Mouse (Mus musculus) embryonic stem cell, embryonic (primary cell): ENCODE data around the gene Atrip.

Experiments used
- CTCF ChIA-PET, 4 experiments: fragments of 300-600 bp in 2 of 4; fragments of 350-600 bp in 2 of 4; sonication (Branson Sonifier 250); formaldehyde crosslinking; loops; one replicate each; lab custom pipeline; 2022; ENCODE audit warnings: inconsistent platforms in 2 of 4; lab: Charles Lee
- POLR2A ChIA-PET, 4 experiments: fragments of 300-600 bp in 2 of 4; fragments of 350-600 bp in 2 of 4; sonication (Branson Sonifier 250); formaldehyde crosslinking; loops; one replicate each; lab custom pipeline; 2022; ENCODE audit warnings: antibody characterized with exemption in 4 of 4, inconsistent platforms in 1 of 4; lab: Charles Lee

Gene Atrip

DNA sequence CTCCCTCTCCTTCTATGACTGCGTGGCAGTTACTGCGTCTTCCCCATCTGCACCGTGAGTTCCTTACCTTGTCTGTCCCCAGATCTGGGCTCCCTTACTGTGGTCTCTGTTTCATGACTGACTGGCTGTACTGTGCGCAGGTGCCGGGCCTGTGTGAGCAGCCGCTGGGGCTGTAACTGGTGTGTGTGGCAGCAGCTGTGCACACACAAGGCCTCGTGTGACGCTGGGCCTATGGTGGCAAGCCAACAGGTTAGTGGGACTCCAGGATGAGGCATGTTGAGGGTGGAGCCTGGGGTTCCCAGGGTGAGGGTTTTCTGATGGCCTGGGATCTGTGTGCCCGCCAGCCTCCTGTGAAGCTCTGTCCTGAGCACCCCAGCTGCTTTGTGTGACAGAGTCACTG lies 30.2 kb upstream of the Atrip start:
- ChIA-PET CTCF (no interaction called here), POLR2A (interaction anchor here in 1 of 4 experiments (1.0 kb wide), 1 partner anchor 11 kb away, joined by 3 read pairs; no protein-coding TSS in a partner anchor)

DNA sequence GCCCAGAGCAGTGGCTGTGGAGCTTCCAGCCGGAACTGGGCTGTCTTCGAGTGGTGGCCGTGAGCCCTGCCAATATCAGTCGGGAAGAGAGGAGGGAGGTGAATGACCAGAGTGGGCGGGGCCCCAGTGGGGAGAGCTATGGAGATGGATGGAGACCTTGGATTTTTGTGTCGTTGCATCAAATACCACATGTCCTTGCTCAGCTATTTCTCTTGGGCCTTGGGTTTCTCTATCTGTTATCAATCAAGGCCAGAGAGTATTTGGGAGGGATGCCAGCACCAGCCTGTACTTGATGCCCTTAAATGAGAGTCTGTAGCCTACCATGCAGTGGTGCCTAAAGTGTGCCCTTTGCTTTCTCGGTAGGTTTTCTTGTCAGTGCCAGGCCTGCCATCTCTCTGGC lies 29.3 kb upstream of the Atrip start:
- CTCF ChIA-PET = interaction anchor here in 1 of 4 experiments (0.6 kb wide), 1 partner anchor 372 kb away, joined by 3 read pairs; no protein-coding TSS in a partner anchor

DNA sequence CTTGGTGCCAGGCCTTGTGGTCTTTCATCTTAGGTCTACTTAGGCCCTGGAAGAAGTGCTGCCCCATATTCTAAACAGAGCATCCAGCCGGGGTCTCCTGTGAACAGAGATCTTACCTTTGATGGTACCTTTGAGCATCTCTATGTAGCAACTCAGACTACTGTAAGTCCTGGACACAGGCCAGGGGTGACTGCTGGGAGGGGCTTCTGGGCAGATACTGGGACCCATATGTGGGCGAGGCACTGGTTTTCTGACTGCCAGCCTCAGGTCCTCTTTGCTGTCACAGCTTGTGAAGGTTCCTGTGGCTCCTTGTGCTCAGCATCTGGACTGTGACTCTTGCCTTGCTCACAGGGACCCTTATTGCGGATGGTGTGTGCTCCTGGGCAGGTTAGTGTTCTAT lies 28.6 kb upstream of the Atrip start:
- POLR2A ChIA-PET = interaction anchor here in 2 of 4 experiments (1.1 to 2.6 kb wide), 2 partner anchors 11 to 29 kb away, joined by 3 to 7 read pairs; partner anchors contain the start of gene Atrip (in 1 of the 2)
- CTCF ChIA-PET = no interaction called here

More for the DNA sequence above, 29.3 kb upstream of the Atrip start:
- POLR2A ChIA-PET = interaction anchor here in 1 of 4 experiments (1.0 kb wide), 1 partner anchor 11 kb away, joined by 3 read pairs; no protein-coding TSS in a partner anchor

DNA sequence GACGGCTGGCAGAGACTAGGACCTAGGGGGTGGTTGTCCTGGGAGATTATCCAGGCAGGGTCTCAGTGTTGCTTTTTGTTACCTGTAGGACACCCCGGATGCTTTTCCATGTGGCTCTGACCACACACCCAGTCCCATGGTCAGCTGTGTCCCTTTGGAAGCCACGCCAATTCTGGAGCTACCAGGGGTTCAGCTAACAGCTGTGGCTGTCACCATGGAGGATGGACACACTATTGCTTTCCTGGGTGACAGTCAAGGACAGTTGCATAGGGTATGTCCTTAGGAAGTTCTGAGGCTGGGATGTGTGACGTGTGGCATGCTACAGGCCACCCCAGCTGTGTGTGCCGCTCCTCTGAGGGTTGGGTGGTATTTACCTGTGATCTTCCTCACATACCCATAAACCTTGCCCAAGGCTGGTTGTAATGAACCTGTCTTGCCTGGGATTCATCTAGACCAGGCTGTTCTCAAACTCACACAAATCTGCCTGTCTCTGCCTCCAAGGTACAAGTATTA lies 28.1 kb upstream of the Atrip start:
- CTCF ChIA-PET = no interaction called here
- POLR2A ChIA-PET = interaction anchor here in 2 of 4 experiments (1.1 to 2.6 kb wide), 2 partner anchors 10 to 28 kb away, joined by 3 to 7 read pairs; partner anchors contain the start of gene Atrip (in 1 of the 2)

DNA sequence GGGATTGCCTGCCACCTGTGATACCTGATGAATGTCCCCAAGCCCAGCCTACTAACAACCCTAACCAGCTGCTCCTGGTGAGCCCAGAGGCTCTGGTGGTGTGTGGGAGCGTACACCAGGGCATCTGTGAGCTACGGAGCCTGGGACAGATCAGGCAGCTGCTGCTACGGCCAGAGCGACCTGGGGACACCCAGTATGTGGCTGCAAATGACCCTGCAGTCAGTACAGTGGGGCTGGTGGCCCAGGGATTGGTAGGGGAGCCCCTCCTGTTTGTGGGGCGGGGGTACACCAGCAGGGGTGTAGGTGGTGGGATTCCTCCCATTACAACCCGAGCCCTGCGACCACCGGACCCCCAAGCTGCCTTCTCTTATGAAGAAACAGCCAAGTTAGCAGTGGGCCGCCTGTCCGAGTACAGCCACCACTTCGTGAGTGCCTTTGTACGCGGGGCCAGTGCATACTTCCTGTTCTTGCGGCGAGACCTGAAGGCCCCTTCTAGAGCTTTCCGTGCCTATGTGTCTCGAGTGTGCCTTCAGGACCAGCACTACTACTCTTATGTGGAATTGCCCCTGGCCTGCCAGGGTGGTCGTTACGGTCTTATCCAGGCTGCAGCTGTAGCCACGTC lies 26.5 kb upstream of the Atrip start:
- CTCF ChIA-PET = interaction anchor here in 1 of 4 experiments (1.4 kb wide), 1 partner anchor 13 kb away, joined by 4 read pairs; no protein-coding TSS in a partner anchor
- POLR2A ChIA-PET = interaction anchor here in 3 of 4 experiments (0.6 to 2.6 kb wide), 7 partner anchors 12 to 963 kb away, joined by 3 to 7 read pairs (median 5); partner anchors contain the start of genes Atrip (in 1 of the 3), Ccdc51 (in 1 of the 3), Tma7 (in 1 of the 3) and Trex1 (in 1 of the 3)

DNA sequence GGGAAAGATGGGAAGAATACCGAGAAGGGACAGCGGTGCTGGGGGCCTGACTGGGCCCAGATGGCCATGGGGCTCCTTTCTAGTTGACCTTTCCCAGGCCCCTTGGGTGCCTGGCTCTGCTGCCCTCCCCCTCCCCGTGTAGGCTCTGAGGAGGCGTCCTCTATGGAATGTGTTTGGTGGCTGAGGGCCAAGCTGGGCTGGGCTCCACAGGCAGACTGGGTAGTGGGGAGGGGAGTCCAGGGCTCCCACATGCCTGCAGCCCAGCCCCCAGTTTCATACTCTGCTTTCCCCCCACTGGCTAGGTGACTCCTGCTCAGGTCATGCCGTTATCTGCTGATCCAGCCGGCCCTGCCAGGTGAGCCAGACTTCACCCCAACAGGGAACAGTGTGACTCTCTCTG lies 25.0 kb upstream of the Atrip start:
- ChIA-PET POLR2A (interaction anchor here in 2 of 4 experiments (0.6 to 2.7 kb wide), 3 partner anchors 11 to 394 kb away, joined by 3 to 10 read pairs (median 6); partner anchors contain the start of genes Ccdc51 (in 1 of the 2) and Tma7 (in 1 of the 2)), CTCF (no interaction called here)

DNA sequence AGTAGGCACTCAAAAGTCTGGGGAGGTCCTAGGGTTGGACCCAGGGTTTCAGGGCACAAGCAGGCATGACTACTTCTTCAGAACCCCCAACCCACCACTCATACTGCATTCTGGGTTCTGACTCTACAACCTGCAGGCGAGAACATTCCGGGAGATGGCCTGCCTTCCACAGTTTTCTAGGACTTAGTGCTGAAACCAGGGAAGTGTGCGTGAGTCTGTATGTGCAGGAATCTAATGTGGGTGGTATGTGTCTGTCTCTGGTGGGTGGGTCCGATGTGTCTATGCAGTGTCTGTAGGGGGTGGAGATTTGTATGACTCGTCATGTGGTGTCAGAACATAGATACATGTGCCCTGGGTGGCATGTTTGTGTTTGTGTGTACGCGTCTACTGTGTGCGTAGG lies 24.4 kb upstream of the Atrip start:
- POLR2A ChIA-PET = interaction anchor here in 1 of 4 experiments (0.6 to 4.3 kb wide), 4 partner anchors 10 to 648 kb away, joined by 5 to 24 read pairs (median 14); partner anchors contain the start of genes Atrip, Ccdc51 and Tma7
- CTCF ChIA-PET = no interaction called here

DNA sequence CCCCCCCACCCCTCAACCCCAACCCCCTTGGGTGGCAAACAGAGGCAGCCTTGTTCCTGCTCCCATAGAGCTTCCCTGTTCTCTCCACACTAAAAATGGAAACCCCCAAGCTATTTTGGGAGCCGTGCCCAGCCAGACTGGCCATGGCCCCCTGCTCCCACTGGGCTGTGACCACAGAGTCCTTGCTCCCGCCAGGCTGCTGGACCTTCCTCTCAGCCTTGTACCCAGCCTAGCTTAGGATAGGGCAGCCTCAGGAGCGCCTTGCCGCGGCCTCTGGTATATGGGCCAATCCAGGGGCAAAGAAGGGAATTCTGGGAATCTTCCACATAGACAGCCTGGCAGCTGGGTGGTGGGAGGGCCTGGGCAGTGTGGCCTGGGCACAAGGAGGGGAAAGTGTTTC lies 23.9 kb upstream of the Atrip start:
- CTCF ChIA-PET = interaction anchor here in 1 of 4 experiments (2.6 kb wide), 1 partner anchor 10 kb away, joined by 9 read pairs; no protein-coding TSS in a partner anchor
- POLR2A ChIA-PET = interaction anchor here in 2 of 4 experiments (0.6 to 4.3 kb wide), 13 partner anchors 10 to 649 kb away, joined by 3 to 32 read pairs (median 6); partner anchors contain the start of genes Atrip (in 2 of the 2), Ccdc51 (in 2 of the 2), Pfkfb4 (in 2 of the 2) and Tma7 (in 2 of the 2)

DNA sequence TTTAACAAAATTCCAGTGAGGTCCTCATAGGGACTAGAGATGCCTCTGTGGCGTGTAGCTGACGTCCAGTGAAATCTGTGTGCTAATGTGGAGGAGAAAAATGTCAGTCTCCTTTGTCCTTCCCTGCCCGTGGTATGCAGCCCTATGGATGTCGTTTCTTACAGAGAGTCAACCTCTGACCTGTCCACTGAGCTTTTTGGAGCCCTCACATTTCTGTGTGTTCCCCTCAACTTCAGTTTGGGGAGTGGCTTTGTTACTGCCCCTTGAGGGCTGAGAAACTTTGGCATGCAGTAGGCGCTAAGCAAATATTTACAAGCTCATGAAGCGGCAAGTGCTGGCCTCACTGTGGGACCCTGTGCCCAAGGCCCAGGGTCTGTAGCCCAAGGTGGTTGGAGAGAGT lies 23.4 kb upstream of the Atrip start:
- ChIA-PET CTCF (interaction anchor here in 1 of 4 experiments (1.5 to 2.6 kb wide), 2 partner anchors 10 to 16 kb away, joined by 4 to 9 read pairs; partner anchors contain the start of gene Ccdc51), POLR2A (interaction anchor here in 2 of 4 experiments (0.7 to 4.3 kb wide), 20 partner anchors 8 to 776 kb away, joined by 3 to 32 read pairs (median 6); partner anchors contain the start of genes Atrip (in 2 of the 2), Ccdc51 (in 2 of the 2), Pfkfb4 (in 2 of the 2) and Tma7 (in 2 of the 2))

DNA sequence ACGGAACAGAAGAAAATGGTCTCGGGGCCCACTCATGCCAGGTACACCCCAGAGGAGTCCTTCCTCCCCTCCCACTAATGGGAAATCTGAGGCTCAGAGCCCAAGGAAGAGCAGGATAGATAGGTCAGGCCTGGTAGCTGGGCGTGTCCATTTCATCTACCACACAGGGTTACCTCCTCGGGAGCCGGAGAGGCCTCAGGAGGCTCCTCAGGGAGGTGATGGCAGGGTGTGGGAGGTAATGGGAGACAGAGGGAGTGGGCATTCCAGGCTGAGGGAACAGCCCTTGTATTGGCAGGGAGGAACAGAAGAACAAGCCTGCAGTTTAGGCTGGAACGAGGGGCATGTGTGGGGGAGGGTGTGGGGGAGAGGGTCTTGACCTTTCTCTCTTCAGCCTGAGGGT lies 22.9 kb upstream of the Atrip start:
- CTCF ChIA-PET = interaction anchor here in 2 of 4 experiments (1.0 to 2.6 kb wide), 3 partner anchors 9 to 37 kb away, joined by 4 to 9 read pairs (median 4); partner anchors contain the start of genes Ccdc51 (in 1 of the 2) and Trex1 (in 1 of the 2)
- POLR2A ChIA-PET = interaction anchor here (0.5 to 4.3 kb wide), 27 partner anchors 9 to 776 kb away, joined by 3 to 32 read pairs (median 5); partner anchors contain the start of genes Atrip (in 2 of the 4), Ccdc51 (in 2 of the 4), Pfkfb4 (in 2 of the 4) and Tma7 (in 2 of the 4)

DNA sequence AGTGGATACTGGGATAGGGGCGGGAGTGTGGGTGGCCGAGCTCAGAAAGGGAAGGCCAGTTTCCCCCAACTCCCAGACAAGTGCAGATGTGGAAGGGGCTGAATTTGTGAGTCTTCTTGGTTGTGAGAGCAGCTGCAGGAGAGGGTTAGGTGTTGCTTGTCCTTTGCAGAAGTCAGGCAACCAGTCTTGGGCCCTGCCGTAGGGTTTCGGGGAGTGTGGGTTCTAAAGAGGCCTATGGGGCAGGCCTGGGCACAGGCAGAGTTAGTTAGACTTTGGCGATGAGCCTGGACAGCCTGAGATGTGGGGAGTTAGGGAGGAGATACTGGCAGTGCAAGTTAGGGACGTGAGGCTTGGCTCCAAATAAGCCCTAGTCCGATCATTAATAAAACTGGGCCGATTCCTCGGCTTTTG lies 22.3 kb upstream of the Atrip start:
- CTCF ChIA-PET = interaction anchor here in 3 of 4 experiments (0.5 to 2.6 kb wide), 8 partner anchors 9 to 942 kb away, joined by 3 to 9 read pairs (median 3); partner anchors contain the start of genes Ccdc51 (in 2 of the 3), Tma7 (in 1 of the 3) and Trex1 (in 1 of the 3)
- POLR2A ChIA-PET = interaction anchor here (0.6 to 4.3 kb wide), 37 partner anchors 8 to 804 kb away, joined by 3 to 32 read pairs (median 4); partner anchors contain the start of genes Atrip (in 3 of the 4), Pfkfb4 (in 3 of the 4), Ccdc51 (in 2 of the 4) and Tma7 (in 2 of the 4)

DNA sequence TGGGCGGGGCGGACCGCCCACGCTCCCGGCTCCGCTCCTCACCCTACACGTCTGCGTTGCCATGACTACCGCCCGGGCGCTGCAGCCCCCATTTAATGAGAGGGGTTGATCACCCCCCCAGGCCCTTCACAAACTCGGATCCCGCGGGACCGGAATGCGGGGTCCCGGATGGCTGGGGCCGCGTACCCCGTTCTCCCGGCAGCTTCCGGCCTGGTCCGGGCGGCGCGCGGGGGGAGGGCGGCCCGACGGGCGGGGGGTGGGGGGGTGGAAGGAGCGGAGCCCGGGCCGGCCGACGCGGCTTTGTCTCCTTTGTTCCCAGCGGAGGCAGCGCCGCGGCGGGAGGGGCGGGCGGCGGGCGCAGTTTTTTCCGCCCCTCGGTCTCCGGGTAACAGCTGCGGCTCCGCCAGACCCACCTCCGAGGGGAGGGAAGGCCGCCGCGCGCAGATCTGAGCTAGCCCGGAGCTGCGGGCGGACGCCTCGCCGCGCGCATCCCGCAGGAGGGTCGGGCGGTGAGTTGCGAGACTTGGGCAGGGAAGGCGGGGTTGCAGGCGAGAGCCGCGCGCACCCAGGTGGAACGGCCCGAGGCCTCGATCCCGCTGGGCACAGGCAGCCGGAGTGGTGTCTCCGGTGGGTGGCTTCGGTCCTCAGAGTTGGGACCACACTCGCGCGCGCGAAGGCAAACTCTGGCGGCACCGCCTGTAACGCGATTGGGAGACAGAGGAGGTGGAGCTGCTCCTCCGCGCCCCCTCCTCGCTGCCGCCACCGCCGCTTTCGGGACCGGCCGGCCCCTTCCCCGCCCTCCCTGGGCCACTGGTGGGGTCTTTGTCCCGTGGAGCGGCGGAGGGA lies 21.4 kb upstream of the Atrip start, which contains the start of gene Plxnb1:
Plxnb1 (plus strand) TSS at position 253 of the 846 bp plus-strand sequence.
- ChIA-PET POLR2A (interaction anchor here (0.6 to 4.3 kb wide), 29 partner anchors 9 to 805 kb away, joined by 3 to 32 read pairs (median 4); partner anchors contain the start of genes Atrip (in 3 of the 4), Pfkfb4 (in 3 of the 4), Ccdc51 (in 2 of the 4) and Tma7 (in 2 of the 4)), CTCF (interaction anchor here in 2 of 4 experiments (0.5 to 2.6 kb wide), 9 partner anchors 8 to 943 kb away, joined by 3 to 9 read pairs (median 3); partner anchors contain the start of genes Atrip (in 1 of the 2), Ccdc51 (in 1 of the 2) and Tma7 (in 1 of the 2))

DNA sequence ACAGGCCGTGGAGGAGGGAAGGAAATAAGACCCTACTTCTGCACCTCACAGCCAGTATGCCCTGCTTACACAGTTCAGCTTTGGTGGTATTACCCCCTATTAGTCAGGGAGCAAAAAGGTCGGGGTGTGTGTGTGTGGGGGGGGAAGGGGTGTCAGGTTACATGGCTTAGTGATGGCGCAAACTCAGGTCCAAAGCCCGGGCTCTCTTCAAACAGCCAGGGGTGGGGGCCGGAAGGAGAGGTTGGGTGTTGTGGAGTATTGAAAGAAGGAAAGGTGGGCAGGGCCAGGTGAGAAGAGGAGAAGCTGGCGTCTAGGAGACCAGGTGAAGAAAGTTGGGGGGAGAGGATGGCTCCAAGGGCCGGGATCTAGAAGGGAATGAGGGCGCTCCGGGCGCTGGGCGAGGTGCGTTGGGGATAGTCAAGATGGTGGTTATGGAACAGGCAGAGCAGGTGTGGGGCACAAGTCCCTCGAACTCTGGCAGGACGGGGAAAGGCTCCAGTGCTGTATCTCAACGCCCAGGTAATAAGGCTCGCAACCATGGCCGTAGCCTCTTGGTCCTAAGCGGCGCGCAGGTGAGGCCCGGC lies 20.7 kb upstream of the Atrip start:
- ChIA-PET POLR2A (interaction anchor here (0.6 to 4.3 kb wide), 15 partner anchors 8 to 262 kb away, joined by 3 to 32 read pairs (median 4); partner anchors contain the start of genes Atrip (in 3 of the 4), Ccdc51 (in 2 of the 4), Tma7 (in 2 of the 4) and Pfkfb4 (in 1 of the 4)), CTCF (interaction anchor here in 2 of 4 experiments (0.7 to 1.0 kb wide), 3 partner anchors 17 to 592 kb away, joined by 3 to 6 read pairs (median 3); partner anchors contain the start of gene Atrip (in 1 of the 2))

DNA sequence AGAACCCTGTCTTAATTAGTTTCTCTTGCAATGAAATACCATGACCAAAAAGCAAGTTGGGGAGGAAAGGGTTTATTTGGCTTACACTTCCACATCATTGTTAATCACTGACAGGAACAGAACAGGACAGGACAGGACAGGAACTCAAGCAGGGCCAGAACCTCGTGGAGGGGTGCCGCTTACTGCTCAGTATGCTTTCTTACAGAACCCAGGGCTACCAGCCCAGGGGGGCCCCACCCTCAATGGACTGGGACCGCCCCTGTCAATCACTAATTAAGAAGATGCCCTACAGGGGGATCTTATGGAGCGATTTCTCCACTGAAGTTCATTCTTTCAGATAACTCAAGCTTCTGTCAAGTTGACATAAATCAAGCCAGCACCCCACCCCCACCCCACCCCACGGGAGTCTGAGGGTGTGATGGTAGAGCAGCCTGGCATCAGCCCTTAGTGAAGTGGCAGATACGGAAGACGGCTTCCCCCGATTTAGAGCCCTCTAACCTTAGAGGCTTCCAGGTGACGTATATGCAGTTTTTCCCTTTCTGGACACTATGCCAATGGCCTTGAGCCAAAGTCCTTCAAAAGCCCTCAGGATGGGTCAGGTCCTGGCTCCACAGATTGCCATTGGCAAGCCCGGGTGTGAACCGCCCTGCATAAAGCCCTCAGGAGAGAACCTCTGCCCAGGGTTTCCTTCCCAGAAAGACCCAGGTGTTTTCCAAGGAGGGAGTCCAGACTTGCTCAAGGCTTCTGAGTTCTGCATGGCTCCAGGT lies 20.0 kb upstream of the Atrip start:
- CTCF ChIA-PET = interaction anchor here in 2 of 4 experiments (0.6 to 0.7 kb wide), 2 partner anchors 17 to 731 kb away, joined by 3 to 4 read pairs; no protein-coding TSS in a partner anchor
- POLR2A ChIA-PET = interaction anchor here in 2 of 4 experiments (0.6 to 4.3 kb wide), 8 partner anchors 11 to 830 kb away, joined by 3 to 32 read pairs (median 4); partner anchors contain the start of genes Atrip (in 2 of the 2), Ccdc51 (in 1 of the 2), Tma7 (in 1 of the 2) and Trex1 (in 1 of the 2)

DNA sequence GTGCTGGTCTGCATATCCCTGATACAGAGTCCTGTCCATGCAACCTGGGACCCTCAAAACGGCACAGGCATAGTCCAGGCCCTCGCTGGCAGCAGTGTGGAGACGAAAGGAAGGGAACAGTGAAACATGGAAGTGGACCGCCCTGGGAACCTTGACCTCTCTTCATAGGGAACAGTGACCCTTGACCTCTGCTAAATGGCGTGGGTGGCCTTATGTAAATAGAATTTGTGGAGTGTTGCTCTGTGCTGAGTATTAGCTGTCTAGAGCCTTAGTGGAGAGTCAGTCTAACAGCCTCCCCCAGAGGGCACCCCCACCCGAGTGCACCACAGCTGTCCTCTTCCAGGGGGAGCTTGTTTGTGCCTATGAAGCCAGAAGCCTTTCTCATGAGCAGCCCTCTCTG lies 18.9 kb upstream of the Atrip start:
- ChIA-PET CTCF (no interaction called here), POLR2A (interaction anchor here in 2 of 4 experiments (0.8 to 1.2 kb wide), 3 partner anchors 11 to 19 kb away, joined by 3 to 4 read pairs (median 3); partner anchors contain the start of gene Atrip (in 1 of the 2))
